Mouse (Mus musculus) bone marrow macrophage, adult 2 months (primary cell): Measurements from ENCODE around the gene Mgat4e.

Experiments used
- CTCF ChIP-seq: IDR thresholded peaks from 2 replicates; pipeline ENCODE4 v1.5.1; 2012; ENCODE audit warnings: low read depth, mild to moderate bottlenecking, low read length, moderate library complexity
- POLR2A ChIP-seq: IDR thresholded peaks from 2 replicates; pipeline ENCODE4 v1.6.1; 2012; ENCODE audit warnings: mild to moderate bottlenecking, low read depth, low read length, borderline replicate concordance

DNA sequence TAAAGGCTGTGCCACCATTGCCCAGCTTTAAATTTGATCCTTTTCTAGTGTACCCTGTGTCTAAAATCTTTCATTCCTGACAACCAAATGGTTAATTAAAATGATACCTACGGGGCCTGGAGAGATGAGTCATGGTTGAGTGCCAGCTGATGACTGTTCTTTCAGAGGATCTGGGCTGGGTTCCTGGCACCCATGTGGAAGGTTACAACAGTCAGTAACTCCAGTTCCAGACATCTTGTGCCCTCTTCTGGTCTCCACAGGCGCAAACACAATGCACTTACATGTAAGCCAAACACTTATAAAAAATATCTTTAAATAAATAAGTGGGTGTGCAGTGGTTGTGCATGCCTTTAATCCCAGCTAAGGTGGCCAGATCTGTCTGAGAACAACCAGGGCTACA is 56.0 kb downstream of the Mgat4e start:
- TF ChIP-seq POLR2A (no peak), CTCF (no peak)
